Mouse (Mus musculus): ENCODE measurements around the gene Rsrc1.

Rsrc1 gene

GRCm38 (mm10) chr3:67372194-67372593, 391.0 kb downstream of the Rsrc1 start:
- DNase-seq (ENCODE audit: low spot score in 2 of 2) = no peak

- no peak for DNase-seq (ENCODE audit: low spot score in 2 of 2)
These were observed 391.6 kb downstream of the Rsrc1 start for GRCm38 (mm10) chr3:67372781-67373180.

GRCm38 (mm10) chr3:67373872-67374271, 392.7 kb downstream of the Rsrc1 start, which contains the start of gene Mlf1:
Mlf1 (plus strand) TSS chr3:67374097.
- peak; percentile 69 to 79 for DNase-seq (ENCODE audit: low spot score in 2 of 2)

GRCm38 (mm10) chr3:67374360-67374778, 393.2 kb downstream of the Rsrc1 start:
- DNase-seq (ENCODE audit: low spot score in 2 of 2) = no peak

- no peak for DNase-seq (ENCODE audit: low spot score in 2 of 2)
These were observed 393.9 kb downstream of the Rsrc1 start, which contains the start of gene Gm17402 for GRCm38 (mm10) chr3:67375063-67375462. Gm17402 (minus strand) TSS chr3:67375163.

GRCm38 (mm10) chr3:67378215-67378614, 397.0 kb downstream of the Rsrc1 start:
- DNase-seq (ENCODE audit: low spot score in 2 of 2) = no peak

Data from frontal cortex, postnatal 25 days (tissue).